Comparison of ENCODE assay signal across 14 mouse cellular contexts in the genomic region with DNA sequence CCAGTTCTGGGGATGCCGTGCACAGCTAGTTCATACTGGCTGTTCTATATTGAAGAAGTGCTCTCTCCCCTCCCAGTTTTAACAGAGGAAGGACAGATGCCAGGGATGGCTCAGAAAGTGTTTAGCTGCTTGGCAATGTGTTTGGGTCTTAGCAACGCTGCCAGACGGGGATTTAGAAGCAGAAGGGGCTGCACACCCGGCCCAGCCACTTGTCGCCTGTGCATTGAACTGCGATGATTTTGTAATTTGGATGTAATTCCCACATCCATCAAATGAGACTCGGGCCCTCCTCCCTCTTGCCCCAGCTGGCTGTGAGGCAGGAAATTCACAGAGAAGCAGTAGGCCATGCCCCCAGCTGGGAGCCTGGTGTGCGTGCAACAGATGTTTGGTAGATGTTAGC.
DNase-seq lines count a peak whose midpoint lies in the region; ATAC-seq lines count a peak whose summit lies in the region.
"Had no signal": no experiment of that assay in that cellular context is flagged by ENCODE, and none has a peak within 500 bp of the region (broad histone marks: within the 10 kb centered on the region; RNA-seq: fewer than 3 reads in every experiment).

No protein-coding gene starts in this region.

- no peak overlapping the region for H3K4me2 ChIP-seq in forebrain, embryonic 14.5 days (ENCODE audit: low read length)
- no peak overlapping the region for H3K4me2 ChIP-seq in forebrain, embryonic 11.5 days (ENCODE audit: low read depth, low read length, severe bottlenecking)
- no peak overlapping the region for H3K4me2 ChIP-seq in midbrain, embryonic 14.5 days (ENCODE audit: low read length)
- H3K4me2 ChIP-seq: heart, embryonic 15.5 days; hindbrain, embryonic 15.5 days had no signal

- no peak overlapping the region for H3K9ac ChIP-seq in forebrain, embryonic 14.5 days (ENCODE audit: low read length)
- no peak overlapping the region for H3K9ac ChIP-seq in forebrain, embryonic 11.5 days (ENCODE audit: low read length)
- no peak overlapping the region for H3K9ac ChIP-seq in midbrain, embryonic 14.5 days (replicated peaks; ENCODE audit: low read length)
- H3K9ac ChIP-seq: heart, embryonic 15.5 days; hindbrain, embryonic 15.5 days had no signal

- no peaks in the 10 kb centered on the region for H3K9me3 ChIP-seq in forebrain, embryonic 14.5 days (replicated peaks; ENCODE audit: control insufficient read depth, low read length)
- no peaks in the 10 kb centered on the region for H3K9me3 ChIP-seq in forebrain, embryonic 11.5 days (ENCODE audit: control insufficient read depth, low read length)
- H3K9me3 ChIP-seq in midbrain, embryonic 14.5 days (ENCODE audit: control insufficient read depth, low read length): no peaks in the 10 kb centered on the region
- no peaks in the 10 kb centered on the region for H3K9me3 ChIP-seq in midbrain, embryonic 10.5 days (replicated peaks)
- H3K9me3 ChIP-seq: heart, embryonic 15.5 days; hindbrain, embryonic 15.5 days had no signal

- peak; percentile 72 for ATAC-seq in forebrain, embryonic 14.5 days
- no peak for ATAC-seq in forebrain, embryonic 11.5 days (replicated peaks; ENCODE audit: low FRiP score)
- no peak for ATAC-seq in midbrain, embryonic 14.5 days (ENCODE audit: low FRiP score, low TSS enrichment)

- no peaks in the 10 kb centered on the region for H3K27me3 ChIP-seq in forebrain, embryonic 14.5 days (replicated peaks; ENCODE audit: control insufficient read depth, insufficient read depth, low read length)
- no peaks in the 10 kb centered on the region for H3K27me3 ChIP-seq in forebrain, embryonic 11.5 days (ENCODE audit: control insufficient read depth, insufficient read depth, low read length)
- H3K27me3 ChIP-seq in midbrain, embryonic 14.5 days (ENCODE audit: control insufficient read depth, insufficient read depth, low read length): no peaks in the 10 kb centered on the region
- no peaks in the 10 kb centered on the region for H3K27me3 ChIP-seq in midbrain, embryonic 10.5 days (ENCODE audit: low read depth, poor library complexity, severe bottlenecking)
- H3K27me3 ChIP-seq: heart, embryonic 15.5 days; hindbrain, embryonic 15.5 days had no signal

- no peak overlapping the region for H3K4me3 ChIP-seq in forebrain, embryonic 14.5 days (ENCODE audit: low read depth, low read length)
- no peak overlapping the region for H3K4me3 ChIP-seq in forebrain, embryonic 11.5 days (ENCODE audit: low read depth, low read length)
- no peak overlapping the region for H3K4me3 ChIP-seq in midbrain, embryonic 14.5 days (replicated peaks; ENCODE audit: low read depth, low read length)
- no peak overlapping the region for H3K4me3 ChIP-seq in midbrain, embryonic 10.5 days
- H3K4me3 ChIP-seq: heart, embryonic 15.5 days; hindbrain, embryonic 15.5 days had no signal

- WGBS in forebrain, embryonic 14.5 days: 23% methylated on average over 8 of the region's 8 CpGs
- WGBS in forebrain, embryonic 11.5 days: 79% methylated on average over 8 of the region's 8 CpGs
- WGBS in midbrain, embryonic 14.5 days: 48% methylated on average over 8 of the region's 8 CpGs
- WGBS in midbrain, embryonic 10.5 days: 84% methylated on average over 8 of the region's 8 CpGs

- peak; percentile 89 for DNase-seq in forebrain, embryonic 14.5 days (ENCODE audit: low spot score)
- no peak for DNase-seq in forebrain, embryonic 11.5 days (ENCODE audit: low spot score)
- DNase-seq in midbrain, embryonic 14.5 days: peak; percentile 51
- no peak for DNase-seq in midbrain, embryonic 10.5 days (ENCODE audit: low spot score)
- DNase-seq in layer of hippocampus, adult 8-10 months (ENCODE audit: low spot score in 2 of 2): peak; percentile 29
- DNase-seq in retina, postnatal 1 day: peak; percentile 81
- no peak for DNase-seq in lung, postnatal 14 days
- DNase-seq: cerebellum, adult 9-10 months; kidney, adult 18-20 months; kidney, postnatal 25 days; lung, adult 2 months; thymus, postnatal 4 days had no signal

- no peak overlapping the region; the same call in 1 of the 2 replicates for H3K27ac ChIP-seq in forebrain, embryonic 14.5 days (ENCODE audit: low read depth, low read length)
- no peak overlapping the region for H3K27ac ChIP-seq in forebrain, embryonic 11.5 days (ENCODE audit: low read depth, low read length)
- H3K27ac ChIP-seq in midbrain, embryonic 14.5 days (replicated peaks; ENCODE audit: low read depth, low read length): no peak overlapping the region
- H3K27ac ChIP-seq in midbrain, embryonic 10.5 days (replicated peaks): no peak overlapping the region
- H3K27ac ChIP-seq: heart, embryonic 15.5 days; hindbrain, embryonic 15.5 days had no signal

- no peaks in the 10 kb centered on the region for H3K36me3 ChIP-seq in forebrain, embryonic 14.5 days (ENCODE audit: control insufficient read depth, insufficient read depth, low read length)
- H3K36me3 ChIP-seq in forebrain, embryonic 11.5 days (ENCODE audit: control insufficient read depth, insufficient read depth, low read length): no peaks in the 10 kb centered on the region
- H3K36me3 ChIP-seq in midbrain, embryonic 14.5 days (ENCODE audit: control insufficient read depth, insufficient read depth, low read length): no peaks in the 10 kb centered on the region
- no peaks in the 10 kb centered on the region for H3K36me3 ChIP-seq in midbrain, embryonic 10.5 days
- H3K36me3 ChIP-seq: heart, embryonic 15.5 days; hindbrain, embryonic 15.5 days had no signal

- H3K4me1 ChIP-seq in forebrain, embryonic 14.5 days (ENCODE audit: control insufficient read depth, insufficient read depth, low read length): no peaks in the 10 kb centered on the region; the same call in 1 of the 2 replicates
- H3K4me1 ChIP-seq in forebrain, embryonic 11.5 days (replicated peaks; ENCODE audit: control insufficient read depth, insufficient read depth, low read length): no peaks in the 10 kb centered on the region
- no peaks in the 10 kb centered on the region for H3K4me1 ChIP-seq in midbrain, embryonic 14.5 days (ENCODE audit: control insufficient read depth, insufficient read depth, low read length)
- H3K4me1 ChIP-seq in midbrain, embryonic 10.5 days: no peaks in the 10 kb centered on the region
- H3K4me1 ChIP-seq: heart, embryonic 15.5 days had no signal

Comparison
In these comparisons a context has a peak if more than half of its experiments do, and no peak if none do; other contexts are left out.
1. DNase-seq: peak in forebrain, embryonic 14.5 days (single experiment), midbrain, embryonic 14.5 days (single experiment), layer of hippocampus, adult 8-10 months (2 of 2) and retina, postnatal 1 day (single experiment); none in forebrain, embryonic 11.5 days (single experiment), midbrain, embryonic 10.5 days (single experiment) and lung, postnatal 14 days (single experiment).